Mouse (Mus musculus) lung, postnatal 25 days (tissue): ENCODE data around the gene Sec63.

ENCODE experiments used
- DNase-seq: peaks from one replicate; pipeline ENCODE4 v3.0.0; 2022; ENCODE audit warnings: low spot score

Sec63 gene

GRCm38 (mm10) chr10:42760999-42761900 lies at the start of gene Sec63:
Gene Sec63 (plus strand): TSS chr10:42761496.
- DNase-seq: peak; percentile 97

GRCm38 (mm10) chr10:42714676-42715075 lies 46.6 kb upstream of the Sec63 start:
- no peak for DNase-seq

- DNase-seq: no peak
These were observed 45.8 kb upstream of the Sec63 start for GRCm38 (mm10) chr10:42715366-42716035.

- no peak for DNase-seq
These were observed 39.2 kb upstream of the Sec63 start for GRCm38 (mm10) chr10:42722116-42722515.

GRCm38 (mm10) chr10:42723275-42724232 lies 37.7 kb upstream of the Sec63 start:
- DNase-seq: no peak

GRCm38 (mm10) chr10:42729607-42730006 lies 31.7 kb upstream of the Sec63 start:
- no peak for DNase-seq

GRCm38 (mm10) chr10:42734546-42735060 lies 26.7 kb upstream of the Sec63 start:
- peak; percentile 14 for DNase-seq

- no peak for DNase-seq
These were observed 9.5 kb upstream of the Sec63 start for GRCm38 (mm10) chr10:42751813-42752212.

- peak; percentile 13 for DNase-seq
These were observed 7.0 kb upstream of the Sec63 start for GRCm38 (mm10) chr10:42754341-42754740.

- DNase-seq: no peak
These were observed 1.6 kb upstream of the Sec63 start for GRCm38 (mm10) chr10:42759741-42760140.

GRCm38 (mm10) chr10:42760329-42760728 lies 967 bp upstream of the Sec63 start:
- DNase-seq: no peak

GRCm38 (mm10) chr10:42761901-42762669 lies 789 bp downstream of the Sec63 start:
- DNase-seq: peak; percentile 32

- no peak for DNase-seq
These were observed 1.4 kb downstream of the Sec63 start for GRCm38 (mm10) chr10:42762670-42763058.

- DNase-seq: no peak
These were observed 1.9 kb downstream of the Sec63 start for GRCm38 (mm10) chr10:42763246-42763645.

- no peak for DNase-seq
These were observed 4.0 kb downstream of the Sec63 start for GRCm38 (mm10) chr10:42765344-42765743.

GRCm38 (mm10) chr10:42775450-42775849 lies 14.2 kb downstream of the Sec63 start:
- no peak for DNase-seq

- DNase-seq: no peak
These were observed 19.5 kb downstream of the Sec63 start for GRCm38 (mm10) chr10:42780753-42781152.

- no peak for DNase-seq
These were observed 20.4 kb downstream of the Sec63 start for GRCm38 (mm10) chr10:42781672-42782071.

- DNase-seq: no peak
These were observed 39.6 kb downstream of the Sec63 start for GRCm38 (mm10) chr10:42800922-42801321.

GRCm38 (mm10) chr10:42825923-42826322 lies 64.6 kb downstream of the Sec63 start:
- DNase-seq: peak; percentile 14

- DNase-seq: no peak
These were observed 65.9 kb downstream of the Sec63 start for GRCm38 (mm10) chr10:42827155-42827554.
